Mouse (Mus musculus) cerebellum, adult 2 months (tissue): ENCODE measurements around the gene Anxa8.

ENCODE experiments used
- CTCF ChIP-seq: fragments of 200-500 bp; IDR thresholded peaks from 2 replicates; pipeline ENCODE4 v1.5.1; 2011; ENCODE audit warnings: low read depth, mild to moderate bottlenecking, control low read depth, low read length, moderate library complexity, borderline replicate concordance; ENCODE audit not compliant: insufficient read depth
- POLR2A ChIP-seq: fragments of 200-500 bp; IDR thresholded peaks from 2 replicates; pipeline ENCODE4 v1.6.1; 2011; ENCODE audit warnings: low read length, control low read depth, borderline replicate concordance; ENCODE audit not compliant: insufficient read depth

- no peak for TF ChIP-seq CTCF
- no peak for TF ChIP-seq POLR2A
These were observed 4.0 kb downstream of the Anxa8 start for GRCm38 (mm10) chr14:34089796-34090195.
